Mouse (Mus musculus): ENCODE data around the gene Arid1b.

Gene Arid1b

GRCm38 (mm10) chr17:5165201-5165825 is 171.2 kb downstream of the Arid1b start:
- no peak for DNase-seq

GRCm38 (mm10) chr17:5166175-5166574 is 172.0 kb downstream of the Arid1b start:
- no peak for DNase-seq

- no peak for DNase-seq
These were observed 173.9 kb downstream of the Arid1b start for GRCm38 (mm10) chr17:5168046-5168445.

DNA sequence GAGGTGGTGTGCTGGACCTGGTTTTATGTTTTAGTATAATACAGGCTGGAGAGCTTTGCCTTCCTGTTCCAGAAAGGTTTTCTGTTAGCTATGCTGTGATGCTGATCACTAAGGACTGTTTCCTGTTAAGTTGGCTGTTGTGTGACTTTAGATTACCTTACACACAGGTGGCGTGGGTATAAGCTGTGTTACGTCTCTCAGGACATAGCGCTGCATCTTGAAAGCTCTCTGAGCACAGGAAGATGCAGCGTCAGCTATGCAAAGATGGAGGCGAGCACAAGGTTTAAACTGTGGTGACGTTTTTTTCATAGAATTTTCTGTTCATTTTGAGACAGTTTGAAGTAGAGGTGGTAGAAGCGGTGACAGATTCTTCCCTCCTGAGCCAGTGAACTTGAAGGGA is 174.5 kb downstream of the Arid1b start:
- DNase-seq: no peak

GRCm38 (mm10) chr17:5170321-5170720 is 176.2 kb downstream of the Arid1b start:
- DNase-seq: no peak

DNA sequence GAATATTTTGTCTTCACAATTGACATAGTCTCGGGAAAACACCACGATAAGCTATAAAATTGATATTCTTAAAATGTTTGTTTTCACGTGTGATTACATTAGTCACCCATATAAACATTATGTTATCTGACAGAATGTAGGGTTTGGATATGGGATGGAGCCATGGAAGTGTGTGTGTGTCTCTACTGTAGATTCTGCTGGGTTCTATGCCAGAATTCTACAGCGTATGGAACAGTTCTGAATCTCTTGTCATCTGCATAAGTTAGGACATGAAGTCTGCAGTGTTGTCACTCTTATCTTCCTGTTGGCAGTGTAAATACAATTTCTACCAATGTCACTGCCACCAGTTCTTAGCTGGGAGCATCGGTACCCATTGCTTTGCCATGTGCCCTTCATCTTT is 177.3 kb downstream of the Arid1b start:
- no peak for DNase-seq

GRCm38 (mm10) chr17:5174426-5175020 is 180.4 kb downstream of the Arid1b start:
- DNase-seq: no peak

DNA sequence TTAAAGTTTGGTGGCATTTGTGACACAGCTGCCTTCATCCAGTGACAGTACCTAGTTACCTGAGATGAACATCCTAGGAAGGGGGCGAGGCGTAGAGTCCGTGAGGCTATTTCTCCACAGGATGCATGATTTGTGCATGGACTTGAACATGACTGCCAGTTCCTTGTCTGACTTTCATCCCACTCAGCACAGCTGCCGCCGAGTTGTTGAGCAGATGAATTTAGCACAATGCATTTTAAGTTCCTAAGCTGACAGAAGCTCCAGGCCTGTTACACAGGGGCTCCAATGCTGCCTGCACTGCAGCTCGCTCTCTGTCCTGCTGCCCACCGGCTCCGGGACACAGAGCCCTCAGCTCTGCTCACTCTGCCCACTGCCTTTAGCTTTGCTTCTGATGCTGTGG is 181.4 kb downstream of the Arid1b start:
- DNase-seq: no peak

DNA sequence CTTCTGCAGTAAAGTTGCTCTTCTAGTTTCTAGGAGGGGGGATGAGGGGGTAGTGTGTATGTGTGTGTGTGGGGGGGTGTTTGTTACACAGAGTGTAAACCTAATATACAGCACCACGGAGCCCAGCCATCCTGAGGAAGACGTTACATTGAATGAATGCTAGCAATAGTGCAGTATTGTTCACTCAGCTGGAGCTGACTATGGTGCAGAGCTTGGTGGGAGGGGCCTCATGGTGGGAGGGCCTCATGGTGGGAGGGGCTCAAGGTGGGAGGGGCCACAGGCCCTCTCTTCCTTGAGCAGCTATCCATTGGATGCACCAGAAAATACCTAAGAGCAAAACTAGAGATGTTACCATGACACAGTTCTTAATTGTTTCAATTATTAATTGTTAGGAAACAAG is 182.2 kb downstream of the Arid1b start:
- no peak for DNase-seq

DNA sequence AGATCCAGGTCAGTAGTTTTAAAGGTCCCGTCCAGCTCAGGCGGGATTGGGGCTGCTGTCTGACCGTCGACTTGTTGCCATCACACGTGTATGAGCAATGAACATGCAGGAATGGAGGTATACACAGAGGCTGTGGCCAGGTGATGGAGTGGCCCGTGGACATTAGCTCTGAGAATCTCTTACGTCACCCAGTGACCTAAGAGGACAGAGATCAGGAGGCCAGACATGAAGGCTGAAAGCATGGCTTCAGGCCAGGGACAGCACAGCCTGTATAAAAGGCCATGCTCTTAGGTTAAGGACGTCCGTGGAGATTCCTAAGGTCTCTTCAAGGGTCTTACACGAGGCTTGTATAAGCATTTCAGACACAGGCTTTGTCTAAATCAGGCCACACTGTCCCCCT is 184.4 kb downstream of the Arid1b start:
- no peak for DNase-seq

DNA sequence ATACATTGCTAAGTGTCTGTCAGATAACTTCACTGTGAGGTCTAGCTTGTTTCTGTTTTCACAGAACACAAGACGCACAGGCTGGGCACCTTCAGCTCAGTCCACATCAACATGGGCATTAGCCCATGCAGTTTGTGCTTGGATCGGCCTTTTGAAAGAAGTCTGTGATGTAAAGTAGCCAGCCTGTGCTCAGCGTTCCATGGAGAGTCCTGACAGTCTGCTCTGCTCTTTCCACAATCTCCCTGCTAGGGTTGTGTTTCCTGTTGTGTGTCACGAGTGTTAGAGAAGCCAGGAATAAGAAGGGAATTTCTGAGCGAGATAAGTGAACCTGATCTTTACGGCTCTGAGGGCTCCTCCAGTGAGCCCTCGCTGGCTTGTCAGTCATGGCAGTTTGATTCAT is 184.9 kb downstream of the Arid1b start:
- DNase-seq: no peak

- no peak for DNase-seq
These were observed 185.3 kb downstream of the Arid1b start for GRCm38 (mm10) chr17:5179412-5179811.

DNA sequence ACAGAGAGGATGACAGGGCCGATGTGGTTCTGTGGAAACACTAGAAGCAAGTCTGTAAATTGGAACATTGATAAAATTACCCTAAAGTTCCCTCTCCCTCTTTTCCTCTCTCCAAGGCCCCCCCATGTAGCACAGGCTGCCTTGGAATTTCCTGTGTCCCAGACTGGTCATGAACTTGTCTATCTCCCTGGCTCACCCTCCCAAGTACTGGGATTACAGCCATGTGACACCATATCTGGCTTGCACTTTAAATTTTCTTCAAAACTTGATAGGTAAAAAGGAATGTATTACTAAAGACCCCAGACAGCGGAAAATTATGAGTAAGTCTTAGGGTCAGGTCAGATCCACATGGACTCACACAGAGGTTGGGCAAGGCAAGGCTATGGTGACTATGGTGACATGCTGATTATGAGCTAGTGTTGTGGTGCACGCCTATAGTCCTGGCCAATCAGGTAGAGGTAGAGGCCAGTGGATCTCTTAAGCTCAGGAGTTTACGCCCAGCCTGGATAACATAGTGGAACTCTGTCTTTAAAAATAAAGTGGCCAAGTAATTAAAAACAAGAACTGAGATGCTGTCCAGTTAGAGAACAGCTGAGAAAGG is 185.9 kb downstream of the Arid1b start:
- no peak for DNase-seq

DNA sequence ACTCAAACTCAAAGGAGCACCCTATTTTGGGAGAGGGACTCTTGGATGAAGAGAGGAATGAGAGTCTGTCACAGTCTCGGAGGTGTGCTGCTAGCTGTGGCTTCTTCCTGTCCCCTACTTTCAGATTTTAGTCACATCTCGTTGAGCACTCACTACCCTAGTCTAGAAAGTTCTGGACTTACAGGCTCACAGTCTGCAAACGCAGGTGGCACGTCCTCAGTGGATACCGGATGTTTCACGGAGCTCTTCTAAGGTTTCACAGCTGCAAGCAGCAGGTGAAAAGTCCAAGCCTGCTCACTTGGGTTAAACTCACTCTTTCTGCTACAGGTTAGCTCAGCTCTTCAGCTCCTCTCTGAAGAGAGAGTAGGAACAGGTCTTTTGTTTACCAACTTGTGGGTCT is 186.8 kb downstream of the Arid1b start:
- DNase-seq: no peak

GRCm38 (mm10) chr17:5182493-5182892 is 188.4 kb downstream of the Arid1b start:
- no peak for DNase-seq

- DNase-seq: no peak
These were observed 191.4 kb downstream of the Arid1b start for GRCm38 (mm10) chr17:5185501-5185900.

- DNase-seq: no peak
These were observed 193.4 kb downstream of the Arid1b start for GRCm38 (mm10) chr17:5187546-5187945.

GRCm38 (mm10) chr17:5188400-5188799 is 194.3 kb downstream of the Arid1b start:
- no peak for DNase-seq

- peak; percentile 83 for DNase-seq
These were observed 195.6 kb downstream of the Arid1b start for GRCm38 (mm10) chr17:5189551-5190351.

DNA sequence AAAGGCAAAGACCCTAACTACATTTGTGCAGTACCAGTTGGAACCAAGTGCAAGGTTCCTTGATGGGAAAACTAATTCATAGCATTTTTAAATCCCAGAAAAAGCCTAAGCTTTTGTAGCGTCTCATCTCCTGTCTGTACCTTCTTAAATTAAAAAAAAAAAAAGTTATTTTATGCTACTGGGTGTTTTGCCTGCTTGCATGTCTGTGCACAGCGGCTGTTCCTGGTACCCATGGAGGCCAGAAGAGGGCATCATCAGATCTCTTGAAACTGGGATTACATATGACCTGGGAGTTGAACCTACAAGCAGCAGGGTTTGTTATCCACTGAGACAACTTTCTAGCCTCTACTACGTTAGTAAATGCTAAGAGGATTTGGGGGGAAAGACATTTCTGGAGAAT is 196.2 kb downstream of the Arid1b start:
- no peak for DNase-seq

DNA sequence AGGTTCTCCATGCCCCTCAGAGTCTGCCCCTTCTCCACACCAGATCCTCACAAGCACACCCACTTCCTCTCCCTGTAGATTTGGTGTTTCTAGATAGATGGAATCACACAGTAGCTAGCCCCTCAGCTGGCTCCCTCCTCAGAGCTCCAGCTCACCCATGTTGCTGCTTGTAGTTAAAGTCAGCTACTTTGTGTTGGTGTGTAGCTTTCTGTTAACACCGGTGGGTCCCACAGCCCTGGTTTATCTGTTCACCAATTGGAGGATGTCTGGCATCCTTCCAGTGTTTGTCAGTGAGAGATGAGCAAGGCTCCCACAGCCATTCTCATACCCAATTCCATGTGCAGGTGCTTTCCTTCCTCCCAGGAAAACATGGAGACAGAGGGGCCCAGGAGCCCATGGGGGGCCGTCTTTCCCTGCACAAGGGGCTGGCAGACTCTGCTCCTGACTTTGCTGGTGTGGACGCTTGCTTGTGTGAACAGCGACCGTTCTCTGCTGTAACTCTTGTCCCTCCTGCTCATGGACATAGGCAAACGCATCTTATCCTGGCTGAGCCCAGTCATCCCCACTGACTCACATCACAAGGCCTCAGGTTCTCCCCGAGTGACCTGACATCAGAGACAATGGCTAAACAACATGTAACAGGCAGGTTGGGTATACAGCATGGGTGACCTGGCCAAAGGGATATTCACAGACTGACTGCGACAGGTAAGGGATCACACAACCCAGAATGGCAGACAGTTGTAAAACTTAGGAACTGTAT is 200.2 kb downstream of the Arid1b start:
- no peak for DNase-seq

DNA sequence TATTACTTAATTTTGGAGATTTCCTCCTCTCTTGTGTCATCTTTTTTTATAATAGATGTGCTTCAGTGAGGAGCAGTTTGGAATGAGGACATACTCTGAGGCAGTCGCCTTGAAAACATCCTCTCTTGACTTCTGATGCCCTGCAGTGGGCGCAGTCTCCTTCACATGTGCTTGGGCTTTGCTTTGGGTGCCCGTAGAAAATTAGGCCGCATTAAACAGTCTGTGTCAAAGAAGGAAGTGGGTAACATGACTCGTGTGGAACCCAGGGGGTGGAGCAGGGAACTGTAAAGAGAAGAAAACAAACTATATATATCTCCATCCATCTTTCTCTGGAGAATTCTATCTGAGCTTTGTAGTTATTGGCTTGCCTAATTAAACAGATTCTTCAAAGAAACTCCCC is 201.3 kb downstream of the Arid1b start:
- no peak for DNase-seq

- no peak for DNase-seq
These were observed 201.9 kb downstream of the Arid1b start for GRCm38 (mm10) chr17:5196005-5196404.
